Mouse (Mus musculus): ENCODE data around the gene Wipi1. TPM values are rescaled to one million over a fixed set of nuclear protein-coding genes. Genes with fewer than 3 reads are reported as not detected.

Gene Wipi1
- total and polyA plus RNA-seq, 3 experiments = 74.6 to 110 (median 92.3) TPM

DNA sequence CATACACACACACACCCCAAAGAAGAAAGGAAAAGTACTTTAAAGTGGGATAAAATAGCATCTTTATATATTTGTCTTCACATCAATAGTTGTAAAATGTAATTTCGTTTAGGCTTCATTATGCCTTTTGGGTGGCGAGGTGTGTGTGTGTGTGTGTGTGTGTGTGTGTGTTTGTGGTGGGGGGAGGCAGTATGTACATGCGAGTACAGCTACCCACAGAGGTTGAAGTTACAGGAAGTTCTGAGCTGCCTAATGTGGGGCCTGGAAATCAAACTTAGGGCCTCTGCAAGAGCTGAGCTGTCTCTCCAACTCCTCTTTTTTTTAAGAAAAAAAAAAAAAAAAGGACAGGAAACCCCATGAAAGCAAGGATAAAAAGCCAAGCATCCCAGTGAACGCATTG is 57.8 kb downstream of the Wipi1 start:
- intact Hi-C loops (cut with DNase I) = no loop called here
- H3K4me3 ChIP-seq = no peak overlapping the region
- H3K36me3 ChIP-seq (ENCODE audit: control insufficient read depth, insufficient read depth, low read length) = no peaks in the 10 kb centered on the region
- no peaks in the 10 kb centered on the region; the same call in 1 of the 2 replicates for H3K4me1 ChIP-seq (ENCODE audit: control insufficient read depth, insufficient read depth, low read length)
- no peak overlapping the region for H3K9ac ChIP-seq (ENCODE audit: low read depth, low read length)
- TF ChIP-seq CTCF (IDR thresholded peaks at IDR 0.05) = no peak
- no peak for TF ChIP-seq POLR2A (IDR thresholded peaks at IDR 0.05; ENCODE audit: insufficient read depth, low read depth, low read length)
- no peak for TF ChIP-seq EP300 (IDR thresholded peaks at IDR 0.05; ENCODE audit: insufficient read depth, low read depth, low read length)
- no peak for DNase-seq
- H3K79me2 ChIP-seq (replicated peaks; ENCODE audit: control insufficient read depth, insufficient read depth, low read length) = no peaks in the 10 kb centered on the region
- H3K27me3 ChIP-seq (ENCODE audit: control insufficient read depth, insufficient read depth, low read length) = no peaks in the 10 kb centered on the region
- WGBS = 70% methylated on average over 4 of the region's 4 CpGs
- H3K27ac ChIP-seq = no peak overlapping the region

DNA sequence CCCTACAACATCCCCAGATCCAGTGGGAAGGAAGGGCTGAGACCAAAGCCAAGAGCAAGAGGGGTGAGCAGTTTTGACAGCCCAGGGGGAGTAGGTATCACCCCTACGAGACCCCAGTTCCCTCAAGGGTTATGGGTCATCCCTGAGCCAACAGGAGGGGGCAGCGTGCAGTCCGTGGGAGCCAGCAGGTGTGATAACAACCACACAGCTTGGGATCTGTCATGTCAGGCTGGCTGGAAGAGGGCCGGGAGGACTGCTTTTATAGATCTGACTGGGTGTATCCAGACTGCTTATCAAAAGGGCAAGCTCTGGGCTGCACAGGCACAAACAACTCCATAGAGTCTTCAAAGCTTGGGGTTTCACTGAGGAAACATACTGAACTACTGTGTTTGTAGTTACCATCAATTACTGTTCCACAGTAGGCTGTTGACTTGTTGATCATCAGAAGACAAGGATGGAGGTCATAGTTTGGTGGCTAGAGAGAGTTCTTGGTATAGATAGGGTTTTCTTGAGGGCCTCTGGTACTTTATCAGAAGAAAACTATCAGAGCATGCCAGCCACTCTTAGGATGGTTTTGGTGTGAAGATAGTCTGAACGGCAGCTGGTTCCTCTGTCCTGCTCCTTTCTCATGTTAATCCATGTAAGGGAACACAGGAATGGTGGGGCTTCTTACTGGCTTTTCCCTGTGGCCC is 62.0 kb downstream of the Wipi1 start:
- no peak overlapping the region for H3K27ac ChIP-seq
- intact Hi-C loops (cut with DNase I) = no loop called here

DNA sequence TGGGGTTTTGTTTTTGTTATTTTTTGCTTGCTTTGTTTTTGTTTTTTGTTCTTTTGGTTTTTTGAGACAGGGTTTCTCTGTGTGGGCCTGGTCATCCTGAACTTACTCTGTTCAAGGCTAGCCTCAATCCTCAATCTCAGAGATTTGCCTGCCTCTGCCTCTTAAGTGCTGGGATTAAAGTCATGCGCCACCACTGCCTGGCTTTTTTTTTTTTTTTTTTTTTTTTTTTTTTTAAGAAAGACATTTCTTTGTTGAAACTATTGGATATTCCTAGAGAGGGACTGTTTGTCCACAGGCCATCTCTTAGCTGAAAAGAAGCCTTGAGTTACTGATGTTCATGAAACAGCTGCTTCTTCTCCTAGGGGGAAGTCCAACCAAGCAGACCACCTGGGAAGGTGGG is 64.1 kb downstream of the Wipi1 start:
- Histone ChIP-seq H3K27ac (no peak overlapping the region), H3K9ac (ENCODE audit: low read depth, low read length) (no peak overlapping the region), H3K36me3 (ENCODE audit: control insufficient read depth, insufficient read depth, low read length) (no peaks in the 10 kb centered on the region), H3K27me3 (ENCODE audit: control insufficient read depth, insufficient read depth, low read length) (no peaks in the 10 kb centered on the region), H3K79me2 (replicated peaks; ENCODE audit: control insufficient read depth, insufficient read depth, low read length) (no peaks in the 10 kb centered on the region), H3K4me1 (ENCODE audit: control insufficient read depth, insufficient read depth, low read length) (peaks cover 2% of the 10 kb centered on the region; the same call in 1 of the 2 replicates), H3K4me3 (no peak overlapping the region)
- TF ChIP-seq POLR2A (IDR thresholded peaks at IDR 0.05; ENCODE audit: insufficient read depth, low read depth, low read length) = no peak
- no peak for TF ChIP-seq EP300 (IDR thresholded peaks at IDR 0.05; ENCODE audit: insufficient read depth, low read depth, low read length)
- no peak for TF ChIP-seq CTCF (IDR thresholded peaks at IDR 0.05)
- 100% methylated on average over 1 of the region's 1 CpGs for WGBS
- intact Hi-C loops (cut with DNase I) = no loop called here
- DNase-seq = no peak

More for the DNA sequence above, 62.0 kb downstream of the Wipi1 start:
- Histone ChIP-seq H3K36me3 (ENCODE audit: control insufficient read depth, insufficient read depth, low read length) (no peaks in the 10 kb centered on the region), H3K4me3 (no peak overlapping the region), H3K9ac (ENCODE audit: low read depth, low read length) (no peak overlapping the region), H3K79me2 (replicated peaks; ENCODE audit: control insufficient read depth, insufficient read depth, low read length) (no peaks in the 10 kb centered on the region), H3K4me1 (ENCODE audit: control insufficient read depth, insufficient read depth, low read length) (peaks cover 2% of the 10 kb centered on the region; the same call in 1 of the 2 replicates), H3K27me3 (ENCODE audit: control insufficient read depth, insufficient read depth, low read length) (no peaks in the 10 kb centered on the region)
- WGBS = 67% methylated on average over 5 of the region's 5 CpGs
- DNase-seq = no peak
- TF ChIP-seq CTCF (IDR thresholded peaks at IDR 0.05) = no peak
- TF ChIP-seq EP300 (IDR thresholded peaks at IDR 0.05; ENCODE audit: insufficient read depth, low read depth, low read length) = no peak
- TF ChIP-seq POLR2A (IDR thresholded peaks at IDR 0.05; ENCODE audit: insufficient read depth, low read depth, low read length) = no peak

DNA sequence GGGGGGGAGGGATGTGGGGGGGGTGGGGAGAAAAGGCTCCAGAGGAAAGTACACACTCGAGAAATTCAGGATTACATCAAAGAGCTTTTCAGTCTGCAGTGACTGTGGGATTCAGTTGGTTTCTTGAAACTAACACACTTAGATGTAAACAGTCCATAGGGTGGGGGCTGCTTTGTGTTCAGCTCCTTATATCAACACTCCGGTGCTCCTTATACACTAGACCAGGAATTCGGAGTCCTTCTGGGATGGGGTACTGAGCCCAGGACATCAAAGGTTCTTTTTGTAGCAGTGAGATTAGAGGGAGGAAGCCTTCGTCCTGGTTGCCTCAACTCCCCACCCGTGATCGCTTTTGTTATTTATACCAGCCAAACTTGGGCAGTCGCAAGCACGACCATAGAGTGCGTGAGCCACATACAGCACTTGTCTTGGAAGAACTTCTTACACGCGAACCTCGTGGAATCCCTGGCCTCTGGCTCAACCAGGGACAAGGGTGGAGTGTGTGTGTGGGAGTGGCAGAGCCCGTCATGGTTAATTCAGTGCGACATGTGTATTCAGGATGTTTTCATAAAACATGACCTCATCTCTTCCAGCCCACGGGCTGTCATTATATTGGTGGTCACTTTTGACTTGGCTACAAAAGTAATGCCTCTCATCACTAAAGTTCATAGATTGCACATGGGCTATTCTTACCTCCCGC is 65.3 kb downstream of the Wipi1 start:
- H3K4me3 ChIP-seq = no peak overlapping the region
- no peak overlapping the region for H3K9ac ChIP-seq (ENCODE audit: low read depth, low read length)
- H3K27me3 ChIP-seq (ENCODE audit: control insufficient read depth, insufficient read depth, low read length) = no peaks in the 10 kb centered on the region
- TF ChIP-seq EP300 (IDR thresholded peaks at IDR 0.05; ENCODE audit: insufficient read depth, low read depth, low read length) = no peak
- no peak for TF ChIP-seq POLR2A (IDR thresholded peaks at IDR 0.05; ENCODE audit: insufficient read depth, low read depth, low read length)
- TF ChIP-seq CTCF (IDR thresholded peaks at IDR 0.05) = no peak
- no peaks in the 10 kb centered on the region for H3K79me2 ChIP-seq (replicated peaks; ENCODE audit: control insufficient read depth, insufficient read depth, low read length)
- WGBS = 58% methylated on average over 16 of the region's 16 CpGs
- H3K36me3 ChIP-seq (ENCODE audit: control insufficient read depth, insufficient read depth, low read length) = no peaks in the 10 kb centered on the region
- intact Hi-C loops (cut with DNase I) = no loop called here
- peaks cover 2% of the 10 kb centered on the region; the same call in 1 of the 2 replicates for H3K4me1 ChIP-seq (ENCODE audit: control insufficient read depth, insufficient read depth, low read length)
- DNase-seq = no peak
- H3K27ac ChIP-seq = no peak overlapping the region

DNA sequence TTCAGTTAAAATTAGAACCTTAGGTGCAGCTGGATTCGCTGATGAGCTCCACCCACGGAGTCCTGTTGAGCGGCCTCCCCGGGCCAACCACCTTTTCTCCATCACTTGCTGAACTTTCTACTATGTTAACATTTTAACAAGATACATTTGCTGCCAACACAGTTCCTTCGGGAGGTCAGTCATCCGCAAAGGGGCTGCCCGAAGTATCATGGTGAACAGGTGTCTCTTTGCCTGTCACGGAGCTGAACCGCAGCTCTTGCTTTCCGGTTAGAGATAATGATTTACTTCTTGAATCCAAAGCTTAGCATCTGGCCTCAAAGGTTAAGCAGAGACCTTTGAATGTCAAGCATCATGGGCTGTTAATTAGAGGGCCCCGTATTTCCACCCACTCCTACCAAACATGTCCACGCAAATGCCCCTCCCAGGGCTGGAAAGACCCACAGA is 66.0 kb downstream of the Wipi1 start:
- Histone ChIP-seq H3K4me1 (ENCODE audit: control insufficient read depth, insufficient read depth, low read length) (peaks cover 2% of the 10 kb centered on the region; the same call in 1 of the 2 replicates), H3K9ac (ENCODE audit: low read depth, low read length) (no peak overlapping the region)

DNA sequence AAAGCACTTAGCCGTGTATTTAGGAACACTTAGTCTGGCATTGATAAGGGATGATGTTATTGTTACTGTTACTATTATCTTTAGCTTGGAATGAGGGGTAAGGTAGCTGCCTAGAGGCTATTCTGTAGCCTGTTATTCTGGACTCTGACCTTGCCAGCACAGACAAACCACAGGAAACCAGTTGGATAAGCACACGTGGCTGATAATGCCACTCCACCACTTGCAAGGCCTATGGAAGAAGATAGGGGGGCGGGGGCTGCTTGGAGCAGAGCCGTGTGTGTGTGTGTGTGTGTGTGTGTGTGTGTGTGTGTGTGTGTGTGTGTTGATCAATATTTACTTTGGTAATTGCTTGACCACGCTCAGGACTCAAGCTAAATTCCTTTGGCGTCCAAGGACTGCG is 66.5 kb downstream of the Wipi1 start:
- no peaks in the 10 kb centered on the region for H3K27me3 ChIP-seq (ENCODE audit: control insufficient read depth, insufficient read depth, low read length)
- no peak overlapping the region for H3K27ac ChIP-seq
- H3K79me2 ChIP-seq (replicated peaks; ENCODE audit: control insufficient read depth, insufficient read depth, low read length) = no peaks in the 10 kb centered on the region
- peaks cover 2% of the 10 kb centered on the region; the same call in 1 of the 2 replicates for H3K4me1 ChIP-seq (ENCODE audit: control insufficient read depth, insufficient read depth, low read length)
- no peak for TF ChIP-seq EP300 (IDR thresholded peaks at IDR 0.05; ENCODE audit: insufficient read depth, low read depth, low read length)
- no peak for TF ChIP-seq CTCF (IDR thresholded peaks at IDR 0.05)
- no peak for TF ChIP-seq POLR2A (IDR thresholded peaks at IDR 0.05; ENCODE audit: insufficient read depth, low read depth, low read length)
- DNase-seq = no peak
- intact Hi-C loops (cut with DNase I) = no loop called here
- no peak overlapping the region for H3K9ac ChIP-seq (ENCODE audit: low read depth, low read length)
- WGBS = 47% methylated on average over 7 of the region's 7 CpGs
- no peaks in the 10 kb centered on the region for H3K36me3 ChIP-seq (ENCODE audit: control insufficient read depth, insufficient read depth, low read length)
- H3K4me3 ChIP-seq = no peak overlapping the region

More for the DNA sequence above, 66.0 kb downstream of the Wipi1 start:
- 60% methylated on average over 12 of the region's 12 CpGs for WGBS
- Histone ChIP-seq H3K27me3 (ENCODE audit: control insufficient read depth, insufficient read depth, low read length) (no peaks in the 10 kb centered on the region), H3K4me3 (no peak overlapping the region), H3K27ac (no peak overlapping the region), H3K79me2 (replicated peaks; ENCODE audit: control insufficient read depth, insufficient read depth, low read length) (no peaks in the 10 kb centered on the region), H3K36me3 (ENCODE audit: control insufficient read depth, insufficient read depth, low read length) (no peaks in the 10 kb centered on the region)
- DNase-seq = no peak
- TF ChIP-seq EP300 (IDR thresholded peaks at IDR 0.05; ENCODE audit: insufficient read depth, low read depth, low read length) (no peak), POLR2A (IDR thresholded peaks at IDR 0.05; ENCODE audit: insufficient read depth, low read depth, low read length) (no peak), CTCF (IDR thresholded peaks at IDR 0.05) (no peak)
- intact Hi-C loops (cut with DNase I) = no loop called here

Measured in heart, adult 2 months (tissue).